Mouse (Mus musculus): ENCODE data around the gene Ano3. TPM values are rescaled to one million over a fixed set of nuclear protein-coding genes. Genes with fewer than 3 reads are reported as not detected.

The Ano3 gene
- total and polyA plus RNA-seq, 2 experiments from 2014 or later: 0.89 to 2.6 TPM

GRCm38 (mm10) chr2:110909506-110909905, 41.2 kb downstream of the Ano3 start:
- ATAC-seq: no peak
- Histone ChIP-seq H3K4me3 (ENCODE audit: low read length) (no peak overlapping the region), H3K4me1 (ENCODE audit: insufficient read depth, low read length) (no peaks in the 10 kb centered on the region), H3K4me2 (ENCODE audit: low read depth, low read length) (no peak overlapping the region), H3K9ac (replicated peaks; ENCODE audit: low read length) (no peak overlapping the region), H3K27ac (no peak overlapping the region), H3K36me3 (ENCODE audit: insufficient read depth, low read length) (no peaks in the 10 kb centered on the region), H3K9me3 (ENCODE audit: low read length) (no peaks in the 10 kb centered on the region), H3K27me3 (ENCODE audit: insufficient read depth, low read length) (no peaks in the 10 kb centered on the region)
- WGBS: 56% methylated on average over 2 of the region's 2 CpGs
- peak; percentile 40 for DNase-seq (ENCODE audit: low spot score)
- TF ChIP-seq CTCF (IDR thresholded peaks at IDR 0.05; ENCODE audit: low read depth): no peak

- TF ChIP-seq CTCF (IDR thresholded peaks at IDR 0.05; ENCODE audit: low read depth): no peak
Observed at GRCm38 (mm10) chr2:110906473-110906872, 44.2 kb downstream of the Ano3 start.

DNA sequence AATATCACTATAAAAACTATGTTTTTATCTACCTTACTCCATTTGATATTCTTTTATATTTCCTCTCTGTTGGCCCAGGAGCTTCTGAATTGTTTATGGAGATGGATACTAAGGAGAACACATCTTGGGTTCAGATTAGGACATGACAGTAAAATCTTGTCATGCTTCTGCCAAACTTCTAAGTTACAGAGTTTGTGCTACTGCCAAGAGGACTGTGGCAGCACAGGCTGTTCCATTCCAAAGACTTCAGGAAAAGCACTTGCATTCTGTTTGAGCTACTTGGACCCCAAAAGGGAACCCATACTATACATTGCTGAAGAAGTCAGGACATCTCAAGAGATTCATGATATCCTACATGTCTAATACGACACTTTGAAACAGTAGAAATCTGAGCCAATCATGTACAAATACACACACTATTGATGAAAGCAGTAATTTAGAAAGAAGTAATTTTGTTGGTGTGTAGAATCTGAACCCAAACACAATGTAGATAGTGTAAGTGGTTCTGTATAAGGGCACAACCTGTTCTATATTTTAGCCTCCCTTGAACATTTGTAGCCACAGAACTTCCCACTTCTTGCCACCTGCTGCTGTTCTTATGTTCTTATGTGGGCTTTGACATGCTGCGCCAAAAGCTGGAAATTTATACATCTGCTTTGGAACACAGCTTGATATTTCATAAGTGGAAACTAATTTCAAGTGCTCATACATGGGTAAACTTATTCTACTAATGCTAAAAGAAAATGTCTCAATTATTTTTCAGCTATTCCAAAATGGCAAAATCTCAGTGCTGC, 54.0 kb downstream of the Ano3 start:
- Histone ChIP-seq H3K27ac (no peak overlapping the region), H3K9me3 (ENCODE audit: low read length) (no peaks in the 10 kb centered on the region), H3K9ac (replicated peaks; ENCODE audit: low read length) (no peak overlapping the region), H3K4me3 (ENCODE audit: low read length) (no peak overlapping the region), H3K4me1 (ENCODE audit: insufficient read depth, low read length) (no peaks in the 10 kb centered on the region), H3K4me2 (ENCODE audit: low read depth, low read length) (no peak overlapping the region), H3K36me3 (ENCODE audit: insufficient read depth, low read length) (no peaks in the 10 kb centered on the region), H3K27me3 (ENCODE audit: insufficient read depth, low read length) (no peaks in the 10 kb centered on the region)
- TF ChIP-seq CTCF (IDR thresholded peaks at IDR 0.05; ENCODE audit: low read depth): no peak
- WGBS: 87% methylated on average over 2 of the region's 2 CpGs
- ATAC-seq: no peak
- DNase-seq (ENCODE audit: low spot score): no peak

More at GRCm38 (mm10) chr2:110906473-110906872, 44.2 kb downstream of the Ano3 start:
- no peaks in the 10 kb centered on the region for H3K36me3 ChIP-seq (ENCODE audit: insufficient read depth, low read length)
- DNase-seq (ENCODE audit: low spot score): peak; percentile 29
- H3K4me1 ChIP-seq (ENCODE audit: insufficient read depth, low read length): no peaks in the 10 kb centered on the region
- no peaks in the 10 kb centered on the region for H3K9me3 ChIP-seq (ENCODE audit: low read length)
- H3K9ac ChIP-seq (replicated peaks; ENCODE audit: low read length): no peak overlapping the region
- H3K27me3 ChIP-seq (ENCODE audit: insufficient read depth, low read length): no peaks in the 10 kb centered on the region
- WGBS: 36% methylated on average over 3 of the region's 3 CpGs
- ATAC-seq: peak; percentile 32; the same call in 1 of the 2 replicates
- no peak overlapping the region for H3K4me3 ChIP-seq (ENCODE audit: low read length)
- no peak overlapping the region for H3K4me2 ChIP-seq (ENCODE audit: low read depth, low read length)
- H3K27ac ChIP-seq: no peak overlapping the region

- Histone ChIP-seq H3K36me3 (ENCODE audit: insufficient read depth, low read length) (no peaks in the 10 kb centered on the region), H3K9ac (replicated peaks; ENCODE audit: low read length) (no peak overlapping the region), H3K9me3 (ENCODE audit: low read length) (no peaks in the 10 kb centered on the region), H3K4me1 (ENCODE audit: insufficient read depth, low read length) (no peaks in the 10 kb centered on the region), H3K4me2 (ENCODE audit: low read depth, low read length) (no peak overlapping the region), H3K27me3 (ENCODE audit: insufficient read depth, low read length) (no peaks in the 10 kb centered on the region), H3K4me3 (ENCODE audit: low read length) (no peak overlapping the region), H3K27ac (no peak overlapping the region)
- no peak for TF ChIP-seq CTCF (IDR thresholded peaks at IDR 0.05; ENCODE audit: low read depth)
- ATAC-seq: no peak
- WGBS: 85% methylated on average over 4 of the region's 4 CpGs
- DNase-seq (ENCODE audit: low spot score): no peak
Observed at GRCm38 (mm10) chr2:110871650-110872049, 79.1 kb downstream of the Ano3 start.

DNA sequence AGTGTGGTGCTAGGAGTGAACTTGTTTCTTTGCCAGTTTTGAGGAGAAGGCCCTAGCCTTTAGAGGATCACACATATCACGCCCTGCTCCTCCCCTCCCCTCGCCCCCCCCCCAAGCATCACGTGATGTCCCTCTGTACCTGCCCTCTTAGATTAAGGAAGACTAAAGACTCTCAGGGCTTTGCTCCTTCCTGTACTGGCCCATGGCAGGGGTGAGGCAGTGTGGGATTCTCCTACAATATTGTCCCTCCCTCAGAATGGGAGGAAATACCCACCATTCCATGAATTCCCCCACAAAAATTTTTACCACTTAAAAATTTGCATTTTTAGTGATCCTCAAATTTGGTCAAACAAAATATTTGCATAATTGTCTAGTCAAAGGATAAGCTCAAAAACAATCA, 85.1 kb downstream of the Ano3 start:
- H3K9me3 ChIP-seq (ENCODE audit: low read length): no peaks in the 10 kb centered on the region
- H3K4me2 ChIP-seq (ENCODE audit: low read depth, low read length): no peak overlapping the region
- H3K27ac ChIP-seq: no peak overlapping the region
- ATAC-seq (no peak), DNase-seq (ENCODE audit: low spot score) (no peak)
- no peak overlapping the region for H3K4me3 ChIP-seq (ENCODE audit: low read length)
- no peak for TF ChIP-seq CTCF (IDR thresholded peaks at IDR 0.05; ENCODE audit: low read depth)
- no peaks in the 10 kb centered on the region for H3K4me1 ChIP-seq (ENCODE audit: insufficient read depth, low read length)
- no peaks in the 10 kb centered on the region for H3K27me3 ChIP-seq (ENCODE audit: insufficient read depth, low read length)
- no peaks in the 10 kb centered on the region for H3K36me3 ChIP-seq (ENCODE audit: insufficient read depth, low read length)
- H3K9ac ChIP-seq (replicated peaks; ENCODE audit: low read length): no peak overlapping the region
- WGBS: 72% methylated on average over 3 of the region's 3 CpGs

DNA sequence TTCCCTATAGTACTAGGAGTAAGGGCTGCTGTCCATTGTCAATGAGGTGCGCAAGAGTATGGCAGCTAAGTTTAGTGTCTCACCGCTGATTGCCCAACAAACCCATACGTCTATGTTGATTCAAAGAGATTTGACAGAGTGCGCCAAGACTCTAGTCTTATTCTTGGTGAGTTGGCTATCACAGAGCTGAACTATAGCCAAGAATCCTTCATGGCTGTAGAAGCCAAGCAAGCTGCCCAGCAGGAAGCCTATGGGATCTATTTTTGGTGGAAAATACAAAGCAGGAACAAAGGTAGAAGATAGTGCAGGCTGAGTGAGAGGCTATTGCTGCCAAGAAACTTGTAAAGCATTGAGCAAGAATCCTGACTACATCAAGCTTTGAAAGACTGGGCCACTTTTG, 87.3 kb downstream of the Ano3 start:
- H3K27ac ChIP-seq: no peak overlapping the region
- no peaks in the 10 kb centered on the region for H3K27me3 ChIP-seq (ENCODE audit: insufficient read depth, low read length)
- no peak overlapping the region for H3K9ac ChIP-seq (replicated peaks; ENCODE audit: low read length)
- no peak for TF ChIP-seq CTCF (IDR thresholded peaks at IDR 0.05; ENCODE audit: low read depth)
- H3K4me1 ChIP-seq (ENCODE audit: insufficient read depth, low read length): no peaks in the 10 kb centered on the region
- DNase-seq (ENCODE audit: low spot score) (no peak), ATAC-seq (no peak)
- H3K4me2 ChIP-seq (ENCODE audit: low read depth, low read length): no peak overlapping the region
- no peaks in the 10 kb centered on the region for H3K9me3 ChIP-seq (ENCODE audit: low read length)
- H3K4me3 ChIP-seq (ENCODE audit: low read length): no peak overlapping the region
- 63% methylated on average over 4 of the region's 4 CpGs for WGBS
- H3K36me3 ChIP-seq (ENCODE audit: insufficient read depth, low read length): no peaks in the 10 kb centered on the region
